Mouse (Mus musculus): ENCODE data around the gene Gab3.
"Not testable (repeated sequence)": the region's sequence is repeated elsewhere in the genome, so short reads cannot be mapped to it uniquely, and the experiment has no call there.

The Gab3 gene

DNA sequence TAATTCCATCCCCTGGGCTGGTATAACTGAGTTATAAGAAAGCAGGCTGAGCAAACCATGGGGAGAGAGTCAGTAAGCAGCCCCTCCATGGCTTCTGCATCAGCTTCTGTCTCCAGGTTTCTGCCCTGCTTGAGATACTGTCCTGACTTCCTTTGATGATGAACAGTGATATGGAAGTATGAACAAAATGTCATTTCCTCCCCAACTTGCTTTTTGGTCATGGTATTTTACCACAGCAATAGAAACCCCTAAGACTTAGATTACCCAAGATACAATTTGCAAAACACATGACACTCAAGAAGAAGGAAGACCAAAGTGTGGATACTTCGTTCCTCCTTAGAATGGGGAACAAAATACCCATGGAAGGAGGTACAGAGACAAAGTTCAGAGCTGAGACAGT is 51.2 kb downstream of the Gab3 start:
- not testable (repeated sequence) for DNase-seq

DNA sequence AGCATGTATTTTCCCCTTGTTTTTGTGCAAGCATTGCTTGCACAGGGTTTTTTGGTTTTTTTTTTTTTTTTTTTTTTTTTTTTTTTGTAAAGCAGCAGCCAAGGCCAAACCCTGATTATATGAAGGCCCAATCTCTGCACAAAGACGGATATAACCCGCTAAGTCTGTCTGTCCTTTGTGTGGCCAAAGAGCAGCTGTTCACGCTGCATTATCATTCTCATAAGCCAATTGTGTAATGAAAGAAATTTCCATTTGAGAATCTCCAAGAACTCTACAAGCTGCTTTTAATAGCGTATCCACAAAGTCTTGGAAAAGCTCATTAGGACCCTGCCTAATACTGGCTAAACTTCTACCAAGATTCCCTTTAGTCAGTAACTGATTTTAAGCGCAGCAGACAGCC is 101.5 kb downstream of the Gab3 start:
- no peak for DNase-seq

DNA sequence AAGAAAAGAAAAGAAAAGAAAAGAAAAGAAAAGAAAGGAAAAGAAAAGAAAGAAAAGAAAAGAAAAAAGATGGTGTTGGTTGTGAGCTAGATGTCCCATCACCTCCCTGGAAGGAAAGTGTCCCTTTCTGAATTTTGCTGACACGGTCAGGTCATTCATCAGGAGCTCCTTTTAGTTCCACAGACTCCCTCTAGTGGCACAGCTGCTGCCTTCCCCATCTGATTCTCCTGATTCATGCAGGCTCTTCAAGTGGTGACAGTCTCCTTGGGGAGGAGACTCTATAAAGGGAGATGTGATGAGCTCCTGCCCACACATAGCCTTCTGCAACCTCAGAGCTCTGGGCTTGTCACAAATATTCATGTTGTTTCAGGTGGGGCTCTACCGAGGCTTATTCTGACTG is 122.4 kb downstream of the Gab3 start:
- peak; percentile 34 to 38 for DNase-seq

DNA sequence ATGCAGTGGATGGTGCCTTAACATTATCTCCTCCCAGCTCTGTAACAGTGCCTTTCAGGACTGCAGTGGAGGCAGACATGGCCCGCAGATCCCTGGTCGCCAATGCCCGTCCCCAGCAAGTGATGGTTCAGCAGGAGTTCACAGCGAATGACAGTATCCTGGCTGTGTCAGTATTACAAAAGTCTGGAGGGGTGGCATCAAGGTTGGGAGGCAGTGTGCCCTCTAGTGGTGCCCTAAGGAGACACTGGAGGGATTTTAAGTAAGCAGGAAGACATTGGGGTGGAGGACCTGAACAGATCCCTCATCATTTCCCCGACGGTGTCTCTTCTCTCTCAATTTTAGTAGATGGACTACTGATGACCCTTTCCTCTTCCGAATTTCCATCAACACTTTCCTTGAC is 126.1 kb downstream of the Gab3 start:
- DNase-seq = peak in 1 of 2 experiments; percentile 2
